Mouse (Mus musculus) adrenal gland, postnatal 14 days (tissue): ENCODE measurements around the gene Tmem231. TPM values are rescaled to one million over a fixed set of nuclear protein-coding genes. Genes with fewer than 3 reads are reported as not detected.

Experiments used
- DNase-seq: peaks from one replicate; pipeline ENCODE4 v3.0.0; 2021; ENCODE audit warnings: mixed read lengths
- total RNA-seq: library from RNA; stranded (reverse); gene quantifications from 2 replicates; pipeline ENCODE4 v1.2.3, GENCODE M21; 2021

The Tmem231 gene
- total RNA-seq, 1 experiment from 2014 or later, result 5.5 TPM

GRCm38 (mm10) chr8:111905500-111906121 lies 28.1 kb downstream of the Tmem231 start:
- no peak for DNase-seq

- DNase-seq, result no peak
Observed at GRCm38 (mm10) chr8:111902080-111902479, 31.6 kb downstream of the Tmem231 start.

- no peak for DNase-seq
Observed at GRCm38 (mm10) chr8:111898586-111898985, 35.1 kb downstream of the Tmem231 start.

- DNase-seq, result no peak
Observed at GRCm38 (mm10) chr8:111894955-111895354, 38.7 kb downstream of the Tmem231 start.

GRCm38 (mm10) chr8:111892615-111893014 lies 41.1 kb downstream of the Tmem231 start:
- no peak for DNase-seq

GRCm38 (mm10) chr8:111891983-111892382 lies 41.7 kb downstream of the Tmem231 start:
- DNase-seq, result no peak

GRCm38 (mm10) chr8:111890911-111891303 lies 42.8 kb downstream of the Tmem231 start:
- DNase-seq, result no peak

GRCm38 (mm10) chr8:111889931-111890910 lies 43.5 kb downstream of the Tmem231 start:
- DNase-seq, result no peak

GRCm38 (mm10) chr8:111888091-111888650 lies 45.5 kb downstream of the Tmem231 start:
- no peak for DNase-seq

GRCm38 (mm10) chr8:111887479-111887878 lies 46.2 kb downstream of the Tmem231 start:
- no peak for DNase-seq

- DNase-seq, result no peak
Observed at GRCm38 (mm10) chr8:111883615-111884014, 50.1 kb downstream of the Tmem231 start.

- DNase-seq, result peak; percentile 68
Observed at GRCm38 (mm10) chr8:111881591-111881990, 52.1 kb downstream of the Tmem231 start.

- DNase-seq, result no peak
Observed at GRCm38 (mm10) chr8:111877711-111878110, 56.0 kb downstream of the Tmem231 start.

- peak; percentile 98 for DNase-seq
Observed at GRCm38 (mm10) chr8:111876355-111876948, 57.2 kb downstream of the Tmem231 start, which contains the start of gene Tmem170. Gene Tmem170 (minus strand): TSS chr8:111876750.

- DNase-seq, result no peak
Observed at GRCm38 (mm10) chr8:111875758-111876157, 57.9 kb downstream of the Tmem231 start.

- DNase-seq, result no peak
Observed at GRCm38 (mm10) chr8:111871278-111871677, 62.4 kb downstream of the Tmem231 start.

GRCm38 (mm10) chr8:111870379-111870778 lies 63.3 kb downstream of the Tmem231 start:
- DNase-seq, result no peak

- no peak for DNase-seq
Observed at GRCm38 (mm10) chr8:111868664-111869063, 65.0 kb downstream of the Tmem231 start.

GRCm38 (mm10) chr8:111865857-111866256 lies 67.8 kb downstream of the Tmem231 start:
- DNase-seq, result no peak

GRCm38 (mm10) chr8:111865130-111865852 lies 68.4 kb downstream of the Tmem231 start:
- no peak for DNase-seq

- DNase-seq, result no peak
Observed at GRCm38 (mm10) chr8:111864648-111865047, 69.0 kb downstream of the Tmem231 start.

GRCm38 (mm10) chr8:111863280-111863679 lies 70.4 kb downstream of the Tmem231 start:
- no peak for DNase-seq
